Mouse (Mus musculus) adrenal gland, adult 18-20 months (tissue): ENCODE measurements around the gene Myo6. TPM values are rescaled to one million over a fixed set of nuclear protein-coding genes. Genes with fewer than 3 reads are reported as not detected.

ENCODE experiments used
- DNase-seq, 2 experiments: peaks; one replicate each; pipeline ENCODE4 v3.0.0; 2021 to 2022; ENCODE audit warnings: low spot score in 2 of 2
- long read RNA-seq, 2 experiments: library from polyadenylated mRNA; stranded (forward); transcript quantifications; one replicate each; pipeline ENCODE4 v2.0.0; 2021
- total RNA-seq, 2 experiments: library from RNA; stranded (reverse); gene quantifications; 1 replicate in 1 of 2; 2 replicates in 1 of 2; pipeline ENCODE4 v1.2.3; 2021

The Myo6 gene
- total RNA-seq, result 10 to 100 TPM; 26.1 to 30.2 TPM
- long read RNA-seq, experiment 1, partial matches to known transcripts, result 3 of 7 reads
- long read RNA-seq, experiment 1, other reads (novel, unspliced or antisense), result 3 of 7 reads
- long read RNA-seq, experiment 2, full-length matches to known transcripts, result 2 of 26 reads
- long read RNA-seq, experiment 2, partial matches to known transcripts, result 18 of 26 reads
- long read RNA-seq, experiment 2, other reads (novel, unspliced or antisense), result 6 of 26 reads

DNA sequence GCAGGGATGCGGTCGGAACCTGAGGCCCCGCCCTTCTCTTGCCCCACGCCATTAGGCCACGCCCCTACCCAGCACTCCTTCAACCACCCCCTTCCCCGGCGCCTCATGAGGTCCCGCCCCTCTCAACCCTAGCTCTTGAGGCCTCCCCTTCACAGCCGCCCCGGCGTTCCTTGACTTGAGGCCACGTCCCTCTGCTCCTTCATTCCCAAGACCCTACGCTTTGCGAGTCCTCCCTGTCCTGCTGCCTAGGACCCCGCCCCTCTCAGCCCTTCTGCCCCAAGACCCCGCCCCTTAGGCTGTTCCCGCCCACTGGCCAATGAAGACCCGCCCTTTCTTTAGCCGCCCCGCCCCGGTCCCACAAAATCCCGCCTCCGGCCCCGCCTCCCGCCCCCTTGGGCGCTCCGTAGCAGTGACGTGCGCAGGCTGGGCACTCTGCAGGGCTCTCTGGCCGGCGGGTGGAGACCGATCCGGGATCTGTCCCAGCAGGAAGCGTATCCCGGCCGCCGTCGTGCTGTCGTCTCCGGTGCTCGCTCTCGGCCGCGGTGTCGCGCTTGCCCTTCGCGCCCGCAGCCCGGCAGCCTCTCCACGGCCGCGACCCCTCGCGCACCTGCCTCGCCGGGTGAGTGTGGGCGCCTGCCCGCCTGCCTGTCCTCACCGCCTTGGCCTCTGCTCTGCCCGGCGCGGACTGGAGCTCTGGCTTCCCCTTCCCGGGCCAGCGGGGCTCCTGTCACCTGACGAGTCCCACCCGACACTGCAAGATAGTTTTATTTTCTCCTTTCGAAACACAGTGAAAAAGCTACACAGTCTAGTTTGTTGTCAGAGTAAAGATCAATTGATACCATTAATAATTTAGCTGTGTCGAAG lies at the start of gene Myo6:
Myo6 (plus strand) TSS at position 421 of the 864 bp plus-strand sequence.
- peak; percentile 95 to 98 for DNase-seq

DNA sequence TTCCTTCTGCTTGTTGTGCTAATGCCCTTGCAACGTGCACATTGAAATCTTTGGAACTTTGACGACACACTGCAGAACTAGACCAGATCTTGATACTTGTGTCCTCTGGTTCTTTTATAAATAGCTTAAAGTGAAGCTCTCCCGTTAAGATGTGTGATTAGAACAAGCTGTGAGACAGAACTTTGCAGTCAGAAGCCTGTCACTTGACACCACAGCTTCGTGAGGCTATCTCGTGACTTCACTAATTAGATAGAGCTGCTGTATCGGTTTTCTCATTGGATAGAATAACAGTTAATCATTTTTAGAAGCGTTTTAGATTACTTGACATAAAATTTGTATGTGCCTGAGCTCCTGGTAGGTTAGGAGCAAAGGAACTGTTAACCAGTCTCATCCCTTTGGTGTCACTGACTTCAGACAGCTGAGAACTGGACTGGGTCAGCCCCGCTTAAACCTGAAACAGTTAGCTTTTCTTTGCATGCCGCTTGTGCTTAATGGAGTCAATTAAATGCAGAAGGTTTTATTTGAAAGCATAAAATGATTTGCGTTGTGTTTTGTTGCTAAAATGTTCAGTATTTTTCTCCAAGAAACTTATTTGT lies 18.7 kb upstream of the Myo6 start:
- no peak for DNase-seq

DNA sequence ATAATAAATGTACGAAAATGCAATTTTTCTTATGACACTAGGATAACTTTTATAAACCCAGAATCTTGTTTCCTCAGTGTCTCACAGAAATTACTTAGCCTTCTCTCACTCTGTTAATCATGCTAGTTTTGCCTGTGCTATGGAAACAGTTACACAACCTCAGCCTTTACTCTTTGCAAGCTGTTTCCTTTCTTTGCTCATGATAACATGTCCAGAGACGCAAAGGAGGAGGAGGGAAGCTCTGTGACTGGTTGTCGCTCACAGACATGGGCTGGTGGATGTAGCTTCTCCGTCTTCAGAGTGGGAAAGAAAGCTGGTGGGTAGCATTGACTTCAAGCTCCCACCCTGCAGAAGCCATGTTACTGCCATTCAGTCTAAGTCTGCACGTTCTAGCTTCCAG lies 15.2 kb upstream of the Myo6 start:
- no peak for DNase-seq

DNA sequence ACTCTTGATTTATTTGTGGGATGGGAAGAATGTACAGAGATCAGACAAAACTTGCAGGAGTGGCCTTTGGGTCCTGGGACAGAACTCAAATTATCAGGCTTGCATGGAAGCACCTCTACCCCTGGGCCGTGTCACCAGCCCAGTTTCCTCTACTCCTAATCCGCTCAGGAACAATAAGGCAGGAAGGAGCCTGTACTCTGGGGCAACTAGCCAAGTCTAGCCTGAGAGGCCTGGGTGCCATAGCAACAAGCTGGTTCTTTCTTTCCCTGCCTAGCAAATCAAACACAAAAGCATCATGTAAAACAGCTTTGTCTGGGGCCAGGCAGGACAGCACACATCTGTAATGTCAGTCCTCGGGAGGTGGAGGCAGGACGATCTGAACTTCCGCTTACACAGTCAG lies 9.6 kb upstream of the Myo6 start:
- DNase-seq, result no peak

DNA sequence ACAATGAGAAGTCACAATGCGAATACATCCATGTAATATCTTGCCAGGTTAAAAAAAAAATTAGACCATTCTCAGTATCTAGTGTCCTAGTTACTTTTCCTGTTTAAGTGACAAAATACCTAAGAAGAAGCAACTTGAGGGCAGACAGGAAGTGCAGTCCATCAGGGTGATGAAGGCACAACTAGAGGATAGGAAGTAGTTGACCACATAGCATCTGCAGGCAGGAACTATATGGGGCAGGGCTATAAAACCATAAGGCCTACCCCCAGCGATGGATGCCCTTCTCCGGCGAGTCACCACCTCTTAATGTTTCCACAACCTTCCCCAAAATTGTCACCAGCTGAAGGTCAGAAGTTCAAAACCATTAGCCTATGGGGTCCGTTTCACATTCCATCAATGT lies 8.1 kb upstream of the Myo6 start:
- no peak for DNase-seq

DNA sequence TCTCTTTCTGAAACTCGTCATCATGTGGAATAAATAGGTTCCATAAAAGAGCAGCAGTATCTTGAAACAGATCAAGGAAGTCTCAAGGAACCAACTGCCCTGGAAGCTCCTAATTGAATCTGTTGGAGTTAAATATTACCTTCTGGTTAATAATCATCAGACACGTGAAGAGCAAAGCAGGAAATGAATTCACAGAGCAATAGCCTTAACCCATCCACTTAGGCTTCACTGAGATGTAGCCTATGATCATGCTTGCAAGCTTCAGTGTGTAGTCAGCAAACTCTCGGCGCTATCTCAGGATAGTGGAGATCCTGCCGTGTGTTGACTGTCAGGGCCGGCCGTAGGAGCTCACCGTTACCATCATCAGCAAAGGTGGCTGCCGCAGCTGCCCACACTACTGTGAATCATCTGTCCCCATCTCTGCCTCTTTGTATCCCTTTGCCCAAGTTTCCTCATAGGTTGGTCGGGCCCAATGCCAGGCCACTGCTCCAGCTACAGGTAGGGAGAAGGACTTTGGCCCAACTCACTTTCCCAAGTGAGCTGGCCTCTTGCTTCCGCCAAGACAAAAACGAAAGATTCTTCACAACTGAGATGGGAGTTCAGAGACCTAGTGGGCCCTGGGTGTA lies 6.9 kb upstream of the Myo6 start:
- no peak for DNase-seq

DNA sequence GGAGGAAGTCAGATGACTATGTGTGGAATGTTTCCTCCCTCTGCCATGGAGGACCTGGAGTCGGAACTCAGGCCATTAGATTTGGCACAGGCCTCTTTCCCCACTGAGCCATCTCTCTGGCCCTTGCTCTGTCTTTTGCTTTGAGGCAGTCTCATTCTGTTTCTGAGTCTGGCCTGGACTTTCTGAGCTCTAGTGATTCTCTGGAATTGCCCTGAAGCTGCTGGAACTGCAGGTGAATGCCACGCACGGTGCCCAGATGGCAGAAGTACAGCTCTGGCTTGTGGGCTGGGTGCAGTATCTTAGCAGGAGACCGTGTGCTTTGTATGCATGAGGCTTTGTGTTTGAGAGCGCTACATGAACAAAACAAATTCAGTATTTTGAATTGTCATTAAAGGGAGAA lies 5.9 kb upstream of the Myo6 start:
- no peak for DNase-seq

DNA sequence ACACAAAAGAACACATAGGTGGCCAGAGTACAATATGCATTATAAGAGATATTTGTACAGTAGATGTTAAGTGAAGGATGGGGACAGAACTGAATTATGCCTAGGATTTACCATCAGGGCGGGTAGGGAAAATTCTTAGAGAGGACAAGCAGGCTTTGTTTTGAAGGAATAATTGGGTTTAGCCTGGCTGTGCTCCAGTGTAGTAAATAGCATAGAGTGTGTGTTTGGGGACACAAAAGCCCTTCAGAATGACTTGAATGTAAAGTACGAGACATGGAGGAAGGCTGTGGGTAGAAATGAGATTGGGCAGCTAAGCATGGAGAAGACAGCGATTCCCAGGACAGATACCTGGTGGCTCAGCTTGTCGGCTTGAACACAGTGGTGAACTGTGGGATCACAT lies 3.4 kb upstream of the Myo6 start:
- DNase-seq, result no peak

DNA sequence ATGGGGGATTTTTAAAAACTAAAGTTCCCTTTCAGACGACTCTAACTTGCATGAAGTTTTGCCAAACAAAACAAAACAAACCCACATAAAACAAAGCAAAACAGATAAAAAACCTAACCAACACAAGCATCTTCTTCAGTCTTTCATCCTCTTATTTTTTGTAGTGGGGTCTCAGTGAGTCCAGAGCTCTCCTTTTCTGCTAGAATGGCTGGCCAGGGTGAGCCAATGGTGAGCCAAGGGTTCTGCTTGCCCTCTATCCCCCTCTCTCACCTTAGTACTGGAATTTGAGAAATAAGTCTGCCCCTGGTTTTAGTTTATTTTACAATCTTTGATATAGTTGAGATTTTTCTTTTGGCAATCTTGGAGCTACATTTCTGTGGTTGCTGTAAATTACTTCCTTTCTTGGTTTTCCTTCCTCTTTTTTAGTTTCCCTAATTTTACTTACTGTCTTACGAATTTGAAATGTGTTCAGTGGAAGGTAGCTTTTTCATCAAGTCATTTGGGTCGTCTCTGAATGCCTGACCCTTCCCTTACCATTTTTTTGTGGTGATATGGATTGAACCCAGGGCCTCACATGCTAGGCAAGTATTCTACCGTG lies 1.6 kb upstream of the Myo6 start:
- no peak for DNase-seq

DNA sequence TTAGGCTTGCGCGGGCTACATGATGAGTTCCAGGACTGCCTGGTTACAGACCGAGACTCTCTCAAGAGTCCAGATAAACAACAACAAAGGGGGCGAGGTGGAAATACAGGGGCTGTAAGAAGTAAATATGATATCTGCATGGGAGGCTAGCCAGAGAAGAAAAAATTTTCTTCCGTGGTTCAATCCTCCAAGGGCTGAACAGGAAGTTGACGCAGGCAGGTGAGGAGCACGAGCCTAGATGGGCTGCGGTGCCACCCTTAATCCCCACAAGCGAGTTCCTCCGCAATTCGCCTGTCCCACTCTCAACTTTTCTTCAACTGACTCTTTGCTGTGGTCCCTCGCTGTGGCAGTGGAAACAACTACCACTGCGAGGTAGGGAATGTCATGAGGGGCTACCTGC lies 640 bp upstream of the Myo6 start:
- no peak for DNase-seq

DNA sequence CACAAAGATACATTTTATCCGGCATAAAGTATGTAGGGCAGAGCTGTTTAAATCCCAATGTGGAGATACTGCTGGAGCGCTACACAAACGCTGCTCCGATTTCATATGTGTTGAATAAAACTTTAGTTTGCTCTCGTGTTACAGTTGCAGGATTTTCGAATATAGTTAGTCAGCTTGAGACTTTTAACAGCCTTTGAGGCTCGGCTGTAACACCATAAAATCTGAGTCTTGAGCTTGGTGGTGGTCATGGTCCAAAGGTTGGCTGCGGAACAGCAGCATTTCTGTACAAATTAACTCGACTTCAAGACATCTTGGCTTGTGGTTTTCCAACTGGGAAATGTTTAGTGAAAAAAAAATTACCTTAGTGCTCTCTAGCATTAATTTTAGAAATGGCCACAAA lies 859 bp downstream of the Myo6 start:
- DNase-seq, result no peak

DNA sequence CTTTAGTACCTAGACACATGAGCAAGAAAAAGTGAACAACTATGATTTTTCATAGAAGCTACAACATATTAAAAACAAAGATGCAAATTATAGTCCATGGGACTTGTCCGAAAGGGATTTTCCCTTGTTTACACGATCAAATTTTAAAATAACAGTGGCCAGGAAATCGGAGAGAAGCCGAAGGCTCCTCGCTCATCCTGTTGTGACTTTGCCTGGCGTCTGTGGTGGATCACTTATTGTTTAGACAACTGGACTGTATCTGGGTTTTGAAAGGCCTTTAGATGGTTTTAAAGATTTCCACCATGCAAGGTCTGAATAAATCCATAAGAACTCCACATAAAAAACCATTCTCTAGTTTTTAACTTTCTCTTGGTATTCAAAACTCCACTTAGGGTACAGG lies 1.6 kb downstream of the Myo6 start:
- no peak for DNase-seq

DNA sequence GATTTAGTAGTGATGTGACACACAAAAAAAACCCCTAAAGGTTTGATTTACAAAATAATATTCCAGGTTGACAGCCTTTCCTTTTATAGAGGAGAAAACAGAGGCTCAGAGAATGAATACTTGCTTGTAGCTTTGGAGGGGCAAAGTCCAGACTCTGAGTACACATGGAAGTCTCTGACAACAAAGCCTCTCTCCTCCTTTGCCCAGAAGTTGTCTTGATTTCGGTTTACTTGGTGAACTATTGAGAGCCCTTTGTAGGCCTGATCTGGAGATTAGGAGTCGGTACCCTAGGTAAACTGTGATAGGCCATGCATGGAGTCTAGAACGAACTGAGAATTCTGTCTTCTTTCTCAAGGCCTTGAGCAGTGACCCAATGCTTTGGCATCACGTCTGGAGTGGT lies 2.3 kb downstream of the Myo6 start:
- no peak for DNase-seq

DNA sequence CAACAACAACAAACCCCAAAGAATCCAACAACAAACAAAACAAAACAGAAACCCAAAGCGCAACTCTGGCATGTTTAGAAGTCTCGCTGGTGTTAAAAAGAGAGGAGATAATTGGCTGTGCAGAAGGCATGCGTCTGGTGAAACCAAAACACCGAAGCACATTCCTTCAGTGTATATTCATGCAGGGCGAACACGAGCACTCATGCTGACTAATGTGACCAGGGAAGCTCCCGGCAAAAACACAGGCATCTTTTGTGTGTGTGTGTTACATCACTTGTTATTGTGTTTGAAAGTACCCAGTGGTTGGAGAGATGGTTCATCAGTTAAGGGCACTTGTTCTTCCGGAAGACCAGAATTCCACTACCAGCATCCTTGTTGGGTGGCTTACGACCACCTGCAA lies 4.7 kb downstream of the Myo6 start:
- no peak for DNase-seq

DNA sequence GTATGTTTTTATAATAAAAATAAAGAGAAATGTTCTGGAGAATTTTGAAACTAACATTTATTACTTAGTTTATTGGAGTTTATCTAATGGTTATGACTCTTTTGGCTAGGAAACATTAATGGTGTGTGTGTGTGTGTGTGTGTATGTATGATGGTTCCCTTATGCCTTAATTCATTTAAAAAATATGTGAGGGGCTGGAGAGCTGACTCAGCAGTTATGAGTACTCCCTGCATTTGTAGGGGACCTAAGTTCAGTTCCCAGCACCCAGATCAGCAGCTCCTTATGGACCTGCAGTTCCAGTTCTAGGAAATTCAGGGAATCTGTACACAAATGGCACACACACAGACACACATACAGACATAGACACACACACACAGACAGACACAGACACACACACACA lies 6.4 kb downstream of the Myo6 start:
- no peak for DNase-seq

DNA sequence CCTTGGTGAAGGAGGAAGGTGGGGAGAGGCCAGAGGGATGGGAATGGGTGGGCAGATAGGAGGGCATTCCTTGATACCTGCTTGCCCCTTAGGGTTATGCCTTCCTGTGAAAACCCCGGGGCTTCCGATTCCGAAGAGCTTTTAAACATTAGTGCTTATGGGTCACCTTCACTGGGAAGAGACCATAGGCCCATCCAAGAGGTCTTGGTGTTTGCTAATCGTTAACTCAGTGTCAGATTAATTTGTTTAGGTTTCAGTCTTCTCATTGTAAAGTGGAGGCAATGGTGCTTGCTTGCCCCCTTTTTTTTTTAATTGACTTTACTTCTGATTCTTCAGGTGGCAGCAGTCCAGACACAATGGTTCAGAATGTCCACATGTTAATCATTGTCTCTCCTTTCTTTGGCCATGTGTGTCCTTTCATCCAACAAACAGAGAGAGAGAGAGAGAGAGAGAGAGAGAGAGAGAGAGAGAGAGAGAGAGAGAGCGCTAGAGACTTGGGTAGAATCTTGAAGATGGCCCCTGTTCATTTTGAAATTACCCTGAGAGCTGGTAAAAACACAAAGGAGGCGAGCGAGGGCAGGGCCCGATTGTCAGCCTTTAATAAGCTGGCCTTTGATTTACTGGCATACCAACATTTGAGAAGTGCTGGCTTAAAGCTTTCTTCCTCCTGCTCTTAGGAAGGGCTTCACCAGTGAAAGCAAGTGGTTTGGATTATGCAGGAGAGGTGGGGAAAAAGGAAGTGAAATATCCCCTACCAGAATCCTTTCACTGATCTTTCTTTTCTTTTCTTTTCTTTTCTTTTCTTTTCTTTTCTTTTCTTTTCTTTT lies 7.8 kb downstream of the Myo6 start:
- no peak for DNase-seq

DNA sequence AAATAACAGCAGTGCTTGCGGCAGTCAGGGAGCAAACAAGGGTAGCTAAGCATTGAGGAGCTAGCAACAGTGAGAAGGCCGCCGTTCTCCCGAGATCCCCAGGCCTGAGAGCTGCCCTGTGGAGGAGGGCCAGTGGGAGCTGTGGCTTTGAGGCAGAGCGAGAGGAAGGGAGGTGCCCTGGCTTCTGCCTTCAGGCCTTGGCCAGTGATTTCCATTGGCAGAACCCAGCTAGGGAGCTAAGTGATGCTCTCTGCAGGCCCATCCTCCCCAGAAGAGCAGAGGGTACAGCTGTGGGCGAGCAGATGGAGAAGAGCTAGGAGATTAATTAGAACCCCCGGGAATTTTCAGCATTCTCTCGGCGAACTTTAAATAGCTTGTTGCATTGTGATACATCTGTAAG lies 8.8 kb downstream of the Myo6 start:
- no peak for DNase-seq

DNA sequence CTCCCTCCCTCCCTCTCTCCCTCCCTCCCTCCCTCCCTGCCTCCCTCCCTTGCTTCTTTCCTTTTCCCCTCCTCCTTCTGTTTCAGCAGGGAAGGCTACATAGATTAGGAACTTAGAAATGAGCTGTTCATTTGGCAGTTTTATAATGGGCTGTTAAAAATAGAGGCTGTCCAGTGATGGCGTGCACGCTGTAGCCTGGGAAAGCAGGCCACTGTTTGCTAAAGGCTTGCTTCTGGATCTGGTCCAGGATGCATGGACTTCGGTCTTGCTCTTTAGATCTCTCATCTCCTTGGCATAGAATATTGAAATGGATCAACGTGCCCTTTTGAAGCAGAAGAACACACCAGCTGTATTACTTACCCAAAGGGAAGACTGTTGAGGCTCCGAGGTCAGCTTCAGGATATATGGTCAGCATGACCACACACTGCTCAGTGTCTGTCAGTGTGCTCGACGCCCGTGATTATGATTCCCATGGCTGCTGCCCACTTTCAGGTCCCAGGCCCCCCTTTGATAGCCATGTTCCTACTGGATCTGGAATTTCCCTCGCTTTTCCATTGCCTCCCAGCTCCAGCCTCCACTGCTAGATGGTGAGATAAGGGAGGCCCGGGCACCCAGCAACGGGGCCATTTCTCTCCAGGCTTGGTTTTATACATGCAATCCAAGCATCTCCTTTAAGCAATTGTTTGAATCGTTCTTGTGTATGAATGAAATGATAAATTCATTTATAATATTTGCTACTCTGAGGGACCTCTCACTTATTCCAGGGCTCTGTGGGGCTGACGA lies 12.1 kb downstream of the Myo6 start:
- DNase-seq, result no peak

DNA sequence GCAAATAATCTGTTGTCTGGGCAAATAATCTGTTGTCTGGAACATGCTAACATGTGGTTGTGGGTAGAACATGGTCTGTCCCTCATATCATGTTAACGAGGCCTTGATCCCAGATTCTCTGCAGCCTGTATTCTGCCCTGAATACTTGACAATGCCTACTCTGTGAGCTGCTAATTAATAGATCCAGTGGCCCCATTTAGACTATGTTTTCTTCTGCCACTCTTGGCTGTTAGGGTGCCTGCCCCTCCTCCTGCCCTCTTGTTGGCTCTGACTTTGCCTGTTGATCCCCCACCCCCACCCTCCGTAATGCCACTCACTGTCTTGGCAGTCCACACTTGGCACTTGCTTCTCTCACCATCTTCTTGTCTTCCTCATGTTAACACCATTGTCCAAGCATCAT lies 13.8 kb downstream of the Myo6 start:
- no peak for DNase-seq

DNA sequence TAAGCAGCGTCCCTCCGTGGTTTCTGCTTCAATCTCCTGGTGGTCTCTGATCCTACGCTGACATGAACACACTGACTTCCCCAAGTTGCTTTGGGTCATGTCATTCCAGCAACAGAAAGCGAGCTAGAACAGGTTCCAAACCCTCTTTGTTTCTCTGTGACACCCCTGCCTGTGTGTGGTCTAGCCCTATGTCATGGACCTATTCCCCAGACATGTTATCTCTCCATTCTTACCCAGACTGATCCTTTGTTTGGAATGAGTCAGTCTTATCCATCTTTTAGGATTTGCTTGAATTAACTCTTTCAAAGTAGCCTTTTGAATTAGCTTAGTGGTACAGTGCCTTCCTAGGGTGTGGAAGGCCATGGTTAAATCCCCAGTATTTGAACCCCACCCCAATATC lies 14.9 kb downstream of the Myo6 start:
- DNase-seq, result no peak
